Mouse (Mus musculus): ENCODE results near the gene Samd1. TPM values are rescaled to one million over a fixed set of nuclear protein-coding genes. Genes with fewer than 3 reads are reported as not detected.

Gene Samd1
- polyA plus RNA-seq (2021; fragmentation: Nextera tagmentation), result 1.3 and 2.9 TPM in 2 replicates
- long read RNA-seq, experiment 1, partial matches to known transcripts, result 1 of 1 reads
- long read RNA-seq, experiment 1, other reads (novel, unspliced or antisense), result 0 of 1 reads
- long read RNA-seq, experiment 2, result 0 reads

GRCm38 (mm10) chr8:83997511-83998141 is at the start of gene Samd1:
Samd1 (plus strand) TSS chr8:83997672.

DNA sequence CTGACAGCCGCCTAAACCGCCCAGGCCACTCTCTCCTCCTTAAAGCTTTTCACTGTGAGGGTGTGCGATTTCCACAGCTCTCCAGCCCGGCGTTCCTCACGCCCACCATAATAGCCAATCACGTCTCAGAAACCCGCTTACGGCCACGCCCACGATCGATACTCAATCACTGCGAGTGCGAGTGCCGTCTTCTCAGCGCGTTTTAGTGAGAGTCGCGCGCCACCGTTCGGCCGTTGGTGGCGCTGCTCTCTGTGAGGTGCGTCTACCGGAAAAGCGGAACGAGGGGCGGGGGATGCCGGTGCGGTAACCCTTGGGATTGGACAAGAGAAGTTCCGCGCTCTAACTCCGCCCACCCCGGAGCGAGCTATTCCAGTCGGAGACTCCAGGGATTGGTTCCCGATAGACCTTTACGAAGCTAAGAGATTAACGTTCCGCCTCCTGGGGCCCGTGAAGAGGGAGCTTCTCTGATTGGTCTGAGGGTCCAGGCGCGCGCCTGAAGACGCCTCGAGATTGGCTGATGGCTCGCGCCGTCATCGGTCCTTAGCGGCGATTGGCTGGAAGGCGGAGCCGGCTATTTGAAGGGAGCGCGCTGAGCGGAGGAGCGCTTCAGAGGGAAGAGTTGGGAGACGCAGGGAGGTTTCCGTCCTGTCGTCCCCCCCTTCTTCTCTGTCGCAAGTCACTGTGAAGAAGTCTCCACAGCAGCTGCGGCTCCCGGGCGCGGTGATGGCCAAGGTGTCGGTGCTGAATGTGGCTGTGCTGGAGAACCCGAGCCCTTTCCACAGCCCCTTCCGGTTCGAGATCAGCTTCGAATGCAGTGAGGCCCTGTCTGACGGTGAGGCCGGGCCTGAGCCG is 42.1 kb upstream of the Samd1 start, which contains the start of the genes Gm10644 and Asf1b:
Gm10644 (minus strand) TSS at position 100 of the 852 bp plus-strand sequence.
Asf1b (plus strand) TSS at position 402 of the 852 bp plus-strand sequence.

GRCm38 (mm10) chr8:83972150-83973120 is 25.0 kb upstream of the Samd1 start, which contains the start of gene Prkaca:
Prkaca (plus strand) TSS chr8:83972993.

GRCm38 (mm10) chr8:84001281-84002000 is 4.0 kb downstream of the Samd1 start, which contains the start of gene 1700067K01Rik:
1700067K01Rik (plus strand) TSS chr8:84001502.

GRCm38 (mm10) chr8:84011705-84012498 is 14.4 kb downstream of the Samd1 start, which contains the start of gene 2210011C24Rik:
2210011C24Rik (minus strand) TSS chr8:84012171.

DNA sequence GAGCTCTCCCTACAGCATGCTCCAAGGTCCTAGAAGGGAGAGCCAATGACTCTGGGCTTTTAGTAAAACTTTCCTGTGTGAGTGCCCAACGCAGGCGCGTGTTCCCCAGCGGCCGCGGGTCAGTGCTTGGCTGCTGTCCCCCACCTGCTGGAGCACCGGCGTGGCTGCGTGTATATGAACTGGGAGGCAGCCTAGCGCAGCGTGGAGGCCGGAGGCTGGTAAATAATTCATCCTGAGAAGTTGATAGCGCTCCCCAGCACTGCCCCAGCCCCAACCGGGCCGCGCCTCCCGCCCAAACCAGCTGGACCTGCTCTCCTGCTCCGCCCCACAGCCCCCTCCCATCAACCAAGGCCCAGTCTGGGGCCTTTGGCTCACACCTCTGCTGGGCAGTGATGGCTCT is 23.6 kb downstream of the Samd1 start, which contains the start of gene Palm3:
Palm3 (plus strand) TSS at position 376 of the 400 bp plus-strand sequence.

GRCm38 (mm10) chr8:84042066-84042947 is 44.8 kb downstream of the Samd1 start, which contains the start of gene Il27ra:
Il27ra (minus strand) TSS chr8:84042589.

GRCm38 (mm10) chr8:84044900-84045299 is 47.4 kb downstream of the Samd1 start, which contains the start of gene Rln3:
Rln3 (minus strand) TSS chr8:84045000.

Other genes starting within 250 kb of the Samd1 start
- 12.5 and 34.5 TPM in 2 replicates for gene Adgrl1, start 97.6 kb upstream of the Samd1 start, polyA plus RNA-seq (2021; fragmentation: Nextera tagmentation)
- 0.45 and 0.54 TPM in 2 replicates for gene Gm10644, start 42.5 kb upstream of the Samd1 start, polyA plus RNA-seq (2021; fragmentation: Nextera tagmentation)
- gene Asf1b, start 42.2 kb upstream of the Samd1 start, polyA plus RNA-seq (2021; fragmentation: Nextera tagmentation), result 1.2 and 1.4 TPM in 2 replicates
- 95.3 and 258 TPM in 2 replicates for gene Prkaca, start 24.7 kb upstream of the Samd1 start, polyA plus RNA-seq (2021; fragmentation: Nextera tagmentation)
- 0.38 and 0.40 TPM in 2 replicates for gene 1700067K01Rik, start 3.8 kb downstream of the Samd1 start, polyA plus RNA-seq (2021; fragmentation: Nextera tagmentation)
- gene 2210011C24Rik, start 14.5 kb downstream of the Samd1 start, polyA plus RNA-seq (2021; fragmentation: Nextera tagmentation), result 2.4 and 2.6 TPM in 2 replicates
- gene Palm3, start 23.8 kb downstream of the Samd1 start, polyA plus RNA-seq (2021; fragmentation: Nextera tagmentation), result 0.71 and 1.6 TPM in 2 replicates
- 0.15 and 0.23 TPM in 2 replicates for gene Il27ra, start 44.9 kb downstream of the Samd1 start, polyA plus RNA-seq (2021; fragmentation: Nextera tagmentation)
- gene Rln3, start 47.3 kb downstream of the Samd1 start, polyA plus RNA-seq (2021; fragmentation: Nextera tagmentation), result not detected in 2 replicates
- gene Gm10643, start 67.5 kb downstream of the Samd1 start, polyA plus RNA-seq (2021; fragmentation: Nextera tagmentation), result 0.79 and 1.6 TPM in 2 replicates
- 1.5 and 2.0 TPM in 2 replicates for gene Rfx1, start 69.2 kb downstream of the Samd1 start, polyA plus RNA-seq (2021; fragmentation: Nextera tagmentation)
- 2.3 and 2.4 TPM in 2 replicates for gene Dcaf15, start 107.1 kb downstream of the Samd1 start, polyA plus RNA-seq (2021; fragmentation: Nextera tagmentation)
- gene Podnl1, start 128.3 kb downstream of the Samd1 start, polyA plus RNA-seq (2021; fragmentation: Nextera tagmentation), result 0.06 TPM in 1 of 2 replicates, not detected in the other
- gene Cc2d1a, start 150.3 kb downstream of the Samd1 start, polyA plus RNA-seq (2021; fragmentation: Nextera tagmentation), result 9.9 and 10.6 TPM in 2 replicates
- gene 4930432K21Rik, start 150.4 kb downstream of the Samd1 start, polyA plus RNA-seq (2021; fragmentation: Nextera tagmentation), result 1.2 and 2.5 TPM in 2 replicates
- gene Nanos3, start 187.5 kb downstream of the Samd1 start, polyA plus RNA-seq (2021; fragmentation: Nextera tagmentation), result 4.0 and 5.1 TPM in 2 replicates
- gene Zswim4, start 239.4 kb downstream of the Samd1 start, polyA plus RNA-seq (2021; fragmentation: Nextera tagmentation), result 1.5 and 3.3 TPM in 2 replicates

Measured in left cerebral cortex, adult 6 months (tissue).